Comparison of ENCODE assay signal across 12 mouse cellular contexts in the genomic region with DNA sequence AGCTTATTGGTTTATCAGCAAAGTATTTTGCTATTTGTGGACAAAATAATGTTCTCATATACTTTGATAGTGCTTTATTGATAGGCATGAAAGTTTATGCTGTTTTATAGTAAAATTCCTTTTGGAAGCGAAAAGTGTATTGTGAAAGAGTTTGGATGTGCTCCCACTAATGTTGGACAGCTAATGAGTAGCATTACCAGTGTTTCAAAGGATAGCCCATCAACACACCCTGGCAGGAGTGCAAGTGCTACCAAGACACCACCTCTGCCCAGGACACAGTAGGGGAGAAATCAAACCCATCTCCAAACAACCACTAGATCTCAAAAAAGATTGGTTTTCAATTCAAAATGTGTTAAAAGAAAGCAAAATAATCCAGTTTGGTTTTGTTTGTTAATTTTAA.
"Had no signal": no experiment of that assay in that cellular context is flagged by ENCODE, and none has a peak within 500 bp of the region (broad histone marks: within the 10 kb centered on the region; RNA-seq: fewer than 3 reads in every experiment).

No protein-coding gene starts in this region.

- DNase-seq: lung, adult 18-20 months; lung, postnatal 10 days; lung, postnatal 4 days; midbrain, embryonic 14.5 days; retina, postnatal 1 day; right cerebral cortex, adult 18-20 months; right cerebral cortex, postnatal 25 days; right cerebral cortex, postnatal 4 days; spleen, adult 18-20 months; thymus, adult 18-20 months; thymus, postnatal 14 days; thymus, postnatal 36 days had no signal
